Mouse (Mus musculus) Patski (cell line): ENCODE data around the gene Shc4. TPM values are rescaled to one million over a fixed set of nuclear protein-coding genes. Genes with fewer than 3 reads are reported as not detected.

Experiments used
- ATAC-seq: fragments of 100-300 bp; one replicate; pipeline ENCODE4 v1.8.0; 2021
- CTCF ChIA-PET: fragments of 350-600 bp; sonication (Branson Sonifier 250); formaldehyde crosslinking; loops from one replicate; lab custom pipeline; 2022; ENCODE audit warnings: inconsistent platforms; lab: Charles Lee
- POLR2A ChIA-PET: fragments of 350-600 bp; sonication (Branson Sonifier 250); formaldehyde crosslinking; loops from one replicate; lab custom pipeline; 2022; ENCODE audit warnings: antibody characterized with exemption, inconsistent platforms; lab: Charles Lee
- DNase-seq: peaks from one replicate; pipeline ENCODE4 v3.0.0-alpha.2; 2011; ENCODE audit warnings: low read depth, low spot score
- H3K27me3 ChIP-seq: fragments of 371-371 bp; one replicate; pipeline ENCODE4 v1.5.1; 2021
- CTCF ChIP-seq: fragments of 100-300 bp; IDR thresholded peaks from one replicate; pipeline ENCODE4 v1.5.1; 2021
- in situ Hi-C: fragments of 300-500 bp; cut with MboI; formaldehyde crosslinking; loops from 3 replicates; pipeline ENCODE4 v1.11.1; 2018; ENCODE audit warnings: low pct_unique_long_range_greater_than_20kb, mixed read lengths
- polyA plus RNA-seq: library from polyadenylated mRNA; unstranded; gene quantifications from one replicate; pipeline ENCODE4 v1.2.3, GENCODE M21; 2021

Shc4 gene
- 0.87 TPM for polyA plus RNA-seq

DNA sequence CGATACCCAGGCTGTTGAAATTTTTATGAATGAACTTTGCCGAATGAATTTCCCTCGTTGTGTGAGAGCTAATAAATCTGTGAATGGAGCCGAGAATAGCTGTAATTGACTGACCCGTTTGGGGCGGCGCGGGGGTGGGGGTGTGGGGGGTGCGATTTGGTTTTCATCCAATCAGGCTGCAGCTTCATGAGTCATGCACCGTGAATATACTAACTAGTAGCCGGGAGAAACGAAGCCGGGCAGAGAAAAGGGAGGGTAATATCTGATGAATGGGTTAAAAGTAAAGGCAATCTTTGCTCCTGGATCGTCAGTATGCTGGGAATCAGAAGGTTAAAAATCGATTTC is at the start of gene Shc4:
Gene Shc4, minus strand, starts transcription at position 63 of the 345 bp plus-strand sequence.
- ChIA-PET POLR2A (no interaction called here), CTCF (interaction anchor here (0.7 to 2.8 kb wide), 6 partner anchors 9 to 64 kb away, joined by 3 to 8 read pairs (median 4); no protein-coding TSS in a partner anchor)
- DNase-seq (no peak), ATAC-seq (peak; percentile 70)
- H3K27me3 ChIP-seq, result peaks cover 15% of the 10 kb centered on the region
- in situ Hi-C loops, result no loop called here
- TF ChIP-seq CTCF, result no peak

DNA sequence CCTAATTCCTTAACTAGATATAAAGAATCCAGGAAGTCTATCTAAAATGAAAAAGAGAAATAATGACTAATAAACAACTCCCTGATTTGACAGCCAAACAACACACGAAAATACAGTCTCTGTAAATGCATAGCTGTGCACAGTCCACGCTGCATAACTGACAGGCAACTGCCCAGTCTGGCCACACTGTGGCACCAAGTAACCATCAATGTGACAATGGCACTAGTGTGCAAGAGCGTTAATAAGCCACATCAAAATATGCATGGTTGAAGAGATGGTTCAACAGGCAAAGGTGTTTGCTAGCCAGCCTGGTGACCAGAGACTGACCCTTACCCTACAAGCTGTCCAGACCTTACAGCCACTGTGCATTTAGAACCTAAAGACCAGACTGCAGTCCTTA is 41.1 kb upstream of the Shc4 start:
- no peak for DNase-seq
- ChIA-PET CTCF (interaction anchor here (0.7 to 1.0 kb wide), 3 partner anchors 13 to 30 kb away, joined by 3 to 5 read pairs (median 3); no protein-coding TSS in a partner anchor), POLR2A (no interaction called here)
- ATAC-seq, result no peak
- no peaks in the 10 kb centered on the region for H3K27me3 ChIP-seq
- in situ Hi-C loops, result no loop called here
- peak; percentile 54 for TF ChIP-seq CTCF

DNA sequence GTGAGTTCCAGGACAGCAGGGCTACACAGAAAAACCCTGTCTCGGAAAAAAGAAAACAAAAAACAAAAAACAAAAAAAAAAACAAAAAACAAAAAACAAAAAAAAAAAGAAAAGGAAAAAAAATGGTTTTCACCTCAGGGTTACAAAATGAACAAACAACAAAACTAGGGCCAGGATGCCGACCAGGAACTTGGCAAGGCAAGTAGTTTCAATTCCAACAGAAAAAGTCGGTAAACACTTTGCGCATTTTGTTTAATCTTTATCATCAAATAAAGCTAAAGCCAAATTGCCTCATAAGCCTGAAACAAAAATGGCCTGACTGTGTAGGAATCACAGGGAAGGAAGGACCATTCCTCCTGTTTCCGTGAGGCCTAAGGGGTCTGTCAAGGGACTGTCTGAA is 40.6 kb upstream of the Shc4 start:
- DNase-seq, result no peak
- in situ Hi-C loops, result no loop called here
- CTCF ChIA-PET, result interaction anchor here (0.7 kb wide), 1 partner anchor 30 kb away, joined by 3 read pairs; no protein-coding TSS in a partner anchor
- ATAC-seq, result no peak
- H3K27me3 ChIP-seq, result no peaks in the 10 kb centered on the region
- POLR2A ChIA-PET, result no interaction called here
- no peak for TF ChIP-seq CTCF

DNA sequence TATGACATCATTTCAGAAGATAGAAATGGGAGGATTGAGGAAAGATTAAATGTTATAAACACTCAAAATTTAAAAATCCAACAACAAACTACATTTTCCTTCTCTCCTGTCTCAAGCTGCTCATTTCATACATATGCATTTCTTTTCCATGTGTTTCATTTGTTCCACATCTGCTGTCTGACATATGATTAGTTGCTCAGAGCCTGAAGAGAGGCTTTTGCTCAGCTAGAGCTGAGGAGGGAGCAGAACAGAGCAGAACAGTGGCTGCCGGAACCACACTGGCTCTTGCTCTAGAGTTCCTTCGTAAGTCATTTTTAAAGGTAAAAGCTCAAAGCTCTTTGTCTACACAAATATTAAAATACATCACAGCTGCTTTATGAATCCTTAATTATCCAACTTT is 25.4 kb upstream of the Shc4 start:
- H3K27me3 ChIP-seq, result no peaks in the 10 kb centered on the region
- ATAC-seq (no peak), DNase-seq (no peak)
- in situ Hi-C loops, result no loop called here
- no peak for TF ChIP-seq CTCF
- POLR2A ChIA-PET, result interaction anchor here (0.9 kb wide), 1 partner anchor 74 kb away, joined by 3 read pairs; no protein-coding TSS in a partner anchor
- CTCF ChIA-PET, result no interaction called here

DNA sequence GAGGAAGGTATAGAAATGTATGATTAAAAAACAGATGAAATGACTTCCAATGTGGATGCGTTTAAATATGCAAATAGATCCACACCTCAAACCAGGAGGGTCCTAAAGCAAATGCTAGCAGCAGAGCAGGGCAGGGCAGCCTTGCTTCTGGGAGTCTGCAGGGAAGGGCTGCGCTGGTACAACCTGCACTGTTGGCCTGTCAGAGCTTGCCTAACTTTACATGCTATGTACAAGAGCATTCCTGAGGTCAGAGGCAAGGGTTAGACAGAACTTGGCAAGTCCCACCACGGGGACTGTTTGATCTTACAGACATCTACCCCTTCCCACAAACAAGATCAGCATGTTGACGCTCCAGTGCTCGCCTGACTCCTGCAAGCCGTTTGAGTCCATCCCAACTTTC is 15.4 kb upstream of the Shc4 start:
- CTCF ChIA-PET, result interaction anchor here (0.9 kb wide), 1 partner anchor 80 kb away, joined by 4 read pairs; no protein-coding TSS in a partner anchor
- no peaks in the 10 kb centered on the region for H3K27me3 ChIP-seq
- POLR2A ChIA-PET, result no interaction called here
- TF ChIP-seq CTCF, result no peak
- in situ Hi-C loops, result no loop called here
- ATAC-seq (no peak), DNase-seq (no peak)

DNA sequence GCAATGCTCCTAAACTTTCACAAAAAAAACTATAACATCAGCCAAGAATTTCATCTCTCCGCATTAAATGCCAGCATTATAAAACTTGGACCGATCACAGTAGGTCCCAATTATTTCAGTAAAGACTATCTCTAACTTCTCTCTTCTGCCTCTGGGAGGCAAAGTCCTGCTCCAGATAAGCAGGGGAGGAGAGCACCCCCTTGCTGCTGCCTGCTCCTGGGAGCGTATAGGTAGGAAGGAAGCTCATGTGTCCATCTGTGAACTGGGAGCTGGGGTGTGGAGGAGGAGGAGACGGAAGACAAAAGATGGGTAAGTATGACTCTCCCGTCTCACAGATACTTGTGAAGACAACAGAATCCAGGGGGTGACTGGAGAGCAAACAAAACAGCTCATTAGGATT is 14.8 kb upstream of the Shc4 start:
- CTCF ChIA-PET, result interaction anchor here (0.9 kb wide), 1 partner anchor 79 kb away, joined by 4 read pairs; no protein-coding TSS in a partner anchor
- DNase-seq, result no peak
- no peak for ATAC-seq

DNA sequence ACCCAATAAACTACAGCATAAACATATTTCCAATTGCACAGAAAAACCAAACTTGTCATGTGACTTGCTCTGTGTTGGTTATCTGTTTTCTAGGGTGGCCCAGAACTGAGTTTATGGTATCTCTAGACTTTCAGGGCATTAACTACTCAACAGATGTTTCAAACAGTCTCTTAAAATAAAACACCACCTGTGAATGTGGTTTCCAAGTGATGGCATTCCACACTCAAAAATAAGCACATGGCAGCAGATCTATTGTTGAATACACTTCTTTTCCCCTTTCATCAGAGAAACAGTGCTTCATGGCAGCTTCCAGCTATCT is 12.0 kb upstream of the Shc4 start:
- no peaks in the 10 kb centered on the region for H3K27me3 ChIP-seq
- ATAC-seq, result no peak
- DNase-seq, result no peak
- TF ChIP-seq CTCF, result no peak
- in situ Hi-C loops, result no loop called here
- POLR2A ChIA-PET, result no interaction called here
- CTCF ChIA-PET, result interaction anchor here (1.3 to 1.5 kb wide), 2 partner anchors 75 to 77 kb away, joined by 4 to 5 read pairs; no protein-coding TSS in a partner anchor

More for the DNA sequence above, 14.8 kb upstream of the Shc4 start:
- H3K27me3 ChIP-seq, result no peaks in the 10 kb centered on the region
- POLR2A ChIA-PET, result no interaction called here
- in situ Hi-C loops, result no loop called here
- no peak for TF ChIP-seq CTCF

DNA sequence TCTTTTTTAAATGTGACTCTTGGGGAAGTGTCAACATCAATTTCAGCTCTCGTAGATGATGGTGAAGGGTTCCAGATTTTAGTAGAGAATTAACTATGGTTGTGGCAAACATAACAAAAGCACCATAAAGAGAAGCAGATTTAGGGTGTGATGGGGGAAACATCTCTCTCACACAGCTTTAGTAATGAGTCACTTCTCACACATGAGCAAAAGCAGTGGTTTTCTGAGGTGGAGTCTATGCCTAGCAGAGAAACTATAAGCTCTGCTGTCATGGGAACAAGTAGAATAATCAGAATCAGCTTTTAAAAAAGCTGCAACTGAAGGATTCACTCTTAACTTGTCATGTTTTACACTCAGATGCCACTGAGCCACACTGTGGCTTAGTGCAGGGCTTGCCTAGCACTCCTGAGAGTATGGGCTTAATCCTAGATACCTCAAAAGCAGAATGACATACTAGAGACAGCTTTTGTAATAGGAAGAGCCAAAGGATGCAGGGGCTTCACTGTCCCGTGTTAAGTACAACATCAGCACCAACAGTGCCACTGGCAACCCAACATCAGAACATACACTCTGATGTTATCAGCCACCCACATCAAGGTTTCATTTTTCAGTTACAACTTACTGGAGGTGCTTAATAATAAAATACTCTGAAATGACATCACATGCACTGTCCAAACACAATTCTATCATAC is 11.5 kb upstream of the Shc4 start:
- ChIA-PET POLR2A (no interaction called here), CTCF (interaction anchor here (0.6 to 1.5 kb wide), 3 partner anchors 30 to 76 kb away, joined by 3 to 5 read pairs (median 4); no protein-coding TSS in a partner anchor)
- no peak for TF ChIP-seq CTCF
- H3K27me3 ChIP-seq, result no peaks in the 10 kb centered on the region
- in situ Hi-C loops, result no loop called here
- DNase-seq (no peak), ATAC-seq (peak; percentile 54)

DNA sequence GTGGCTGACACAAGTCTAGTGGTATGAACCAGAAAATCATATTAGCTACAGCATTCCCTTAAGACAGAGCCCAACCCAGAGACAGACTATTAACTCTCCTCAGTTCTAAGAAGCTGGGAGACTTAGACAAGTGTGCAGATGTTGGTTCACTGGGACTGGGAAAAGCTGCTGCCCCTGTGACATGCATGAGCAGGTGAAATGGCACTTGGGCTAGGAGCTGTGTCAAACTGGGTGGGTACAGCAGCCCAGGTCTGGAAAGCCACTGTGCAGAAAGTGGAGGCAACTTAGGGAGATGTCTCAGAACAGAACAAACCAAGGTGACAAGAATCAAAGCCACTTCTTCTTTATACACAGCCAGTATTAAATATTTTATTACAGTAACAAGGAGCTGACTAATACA is 10.8 kb upstream of the Shc4 start:
- DNase-seq (no peak), ATAC-seq (no peak)

DNA sequence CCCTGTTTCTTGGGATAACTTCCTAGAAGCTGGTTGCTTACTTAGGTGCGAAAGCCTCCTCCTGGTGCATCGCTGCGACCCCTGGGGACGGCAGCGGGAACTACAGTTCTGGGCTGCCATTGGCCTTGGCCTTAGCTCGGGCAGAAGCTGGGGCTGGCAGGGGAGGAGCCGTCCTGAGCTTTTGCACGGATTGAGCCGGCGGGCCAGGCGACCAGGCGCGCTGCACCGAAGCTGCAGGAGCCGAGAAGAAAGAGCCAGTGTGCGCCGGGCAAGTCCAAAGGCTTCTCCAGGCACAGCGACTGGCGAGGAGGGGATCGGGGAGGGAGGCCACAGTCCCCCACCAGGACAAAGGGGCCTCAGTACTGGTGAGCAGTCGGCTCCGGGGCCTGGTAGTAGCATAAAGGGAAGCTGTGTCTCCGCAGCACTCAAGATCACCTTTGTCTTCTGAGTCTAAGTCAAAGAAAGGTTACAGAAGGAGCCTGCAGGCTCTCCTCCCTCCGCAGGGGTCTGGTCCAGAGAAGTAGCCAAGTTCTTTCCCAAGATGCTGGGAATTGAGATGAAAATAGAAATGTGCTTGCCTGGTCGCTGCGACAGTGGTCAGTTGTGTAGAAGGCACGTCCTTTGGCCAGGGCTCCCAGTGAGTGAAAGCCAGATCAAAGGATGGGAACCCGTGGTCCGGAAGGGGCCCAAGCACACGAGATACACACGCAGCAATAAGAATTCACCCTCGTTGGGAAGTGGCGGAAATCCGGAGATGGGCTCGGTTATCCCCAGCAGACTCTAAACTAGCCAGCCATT is 8.0 kb upstream of the Shc4 start:
- in situ Hi-C loops, result no loop called here
- ATAC-seq (peak; percentile 78), DNase-seq (peak; percentile 13)
- CTCF ChIA-PET, result interaction anchor here (0.6 to 4.3 kb wide), 9 partner anchors 8 to 79 kb away, joined by 3 to 20 read pairs (median 4); partner anchors contain the start of gene Shc4
- TF ChIP-seq CTCF, result peak; percentile 95
- H3K27me3 ChIP-seq, result no peaks in the 10 kb centered on the region
- POLR2A ChIA-PET, result no interaction called here

More for the DNA sequence above, 10.8 kb upstream of the Shc4 start:
- ChIA-PET CTCF (interaction anchor here (0.6 to 1.5 kb wide), 3 partner anchors 30 to 75 kb away, joined by 3 to 5 read pairs (median 4); no protein-coding TSS in a partner anchor), POLR2A (no interaction called here)
- in situ Hi-C loops, result no loop called here
- TF ChIP-seq CTCF, result no peak
- no peaks in the 10 kb centered on the region for H3K27me3 ChIP-seq
